Mouse (Mus musculus) liver, embryonic 13.5 days (tissue): Measurements from ENCODE around the gene Gm20683. TPM values are rescaled to one million over a fixed set of nuclear protein-coding genes. Genes with fewer than 3 reads are reported as not detected.
"Not testable (repeated sequence)": the region's sequence is repeated elsewhere in the genome, so short reads cannot be mapped to it uniquely, and the experiment has no call there.

Source experiments
- ATAC-seq: fragments of 200-750 bp; cut with Nextera tagmentation; 2 replicates; pipeline ENCODE4 v1.8.0; 2017; ENCODE audit warnings: low read depth, mild to moderate bottlenecking, moderate number of reproducible peaks, moderate library complexity
- DNase-seq: peaks from one replicate; pipeline ENCODE4 v3.0.0; 2022
- H3K27ac ChIP-seq: fragments of 300-500 bp; sonication (generic); 2 replicates; pipeline ENCODE4 v1.5.1; 2015; ENCODE audit warnings: moderate library complexity, mild to moderate bottlenecking, inconsistent platforms
- H3K27me3 ChIP-seq: fragments of 300-500 bp; sonication (generic); 2 replicates; pipeline ENCODE4 v1.6.1; 2015; ENCODE audit warnings: mild to moderate bottlenecking, inconsistent platforms
- H3K36me3 ChIP-seq: fragments of 300-500 bp; sonication (generic); 2 replicates; pipeline ENCODE4 v1.6.1; 2015; ENCODE audit warnings: mild to moderate bottlenecking, inconsistent platforms
- H3K4me1 ChIP-seq: fragments of 300-500 bp; sonication (generic); replicated peaks from 2 replicates; pipeline ENCODE4 v1.6.1; 2015; ENCODE audit warnings: inconsistent platforms
- H3K4me2 ChIP-seq: fragments of 300-500 bp; sonication (generic); 2 replicates; pipeline ENCODE4 v1.6.1; 2015; ENCODE audit warnings: inconsistent platforms, mild to moderate bottlenecking, moderate library complexity
- H3K4me3 ChIP-seq: fragments of 300-500 bp; sonication (generic); replicated peaks from 2 replicates; pipeline ENCODE4 v1.5.1; 2015; ENCODE audit warnings: mild to moderate bottlenecking, inconsistent platforms
- H3K9ac ChIP-seq: fragments of 300-500 bp; sonication (generic); 2 replicates; pipeline ENCODE4 v1.6.1; 2015; ENCODE audit warnings: mild to moderate bottlenecking, inconsistent platforms
- H3K9me3 ChIP-seq: fragments of 300-500 bp; sonication (generic); replicated peaks from 2 replicates; pipeline ENCODE4 v1.6.1; 2016; ENCODE audit warnings: inconsistent platforms
- WGBS: fragments of 180-500 bp; shearing (Covaris S2); methylation state at CpG from one replicate; pipeline ENCODE4 v1.1.7; 2015; ENCODE audit not compliant: insufficient replicate concordance; 5-methylcytosine and 5-hydroxymethylcytosine counted together
- polyA plus RNA-seq: library from polyadenylated mRNA; unstranded; fragments of >200 nt; fragmentation: Nextera tagmentation; extraction: Ambion mirVana; gene quantifications from 2 replicates; pipeline ENCODE4 v1.2.1, GENCODE M21; 2015

Gene Gm20683
- polyA plus RNA-seq, 1 experiment from 2014 or later: 0.28 TPM

GRCm38 (mm10) chr17:25823452-25823851 lies 18.1 kb downstream of the Gm20683 start, which contains the start of gene Wdr24:
Gene Wdr24 (plus strand): TSS chr17:25823627.
- Histone ChIP-seq H3K9ac (peak within 1 kb of the TSS; percentile 83), H3K36me3 (peaks cover 31% of the 10 kb centered on the region), H3K4me2 (peak within 1 kb of the TSS; percentile 93), H3K4me1 (peaks cover 48% of the 10 kb centered on the region), H3K27ac (peak within 1 kb of the TSS; percentile 81), H3K4me3 (peak within 1 kb of the TSS; percentile 79), H3K27me3 (peaks cover 41% of the 10 kb centered on the region), H3K9me3 (no peaks in the 10 kb centered on the region)
- WGBS: under 1% methylated on average over 18 of the region's 18 CpGs
- peak; percentile 62 for ATAC-seq
- peak; percentile 71 for DNase-seq

DNA sequence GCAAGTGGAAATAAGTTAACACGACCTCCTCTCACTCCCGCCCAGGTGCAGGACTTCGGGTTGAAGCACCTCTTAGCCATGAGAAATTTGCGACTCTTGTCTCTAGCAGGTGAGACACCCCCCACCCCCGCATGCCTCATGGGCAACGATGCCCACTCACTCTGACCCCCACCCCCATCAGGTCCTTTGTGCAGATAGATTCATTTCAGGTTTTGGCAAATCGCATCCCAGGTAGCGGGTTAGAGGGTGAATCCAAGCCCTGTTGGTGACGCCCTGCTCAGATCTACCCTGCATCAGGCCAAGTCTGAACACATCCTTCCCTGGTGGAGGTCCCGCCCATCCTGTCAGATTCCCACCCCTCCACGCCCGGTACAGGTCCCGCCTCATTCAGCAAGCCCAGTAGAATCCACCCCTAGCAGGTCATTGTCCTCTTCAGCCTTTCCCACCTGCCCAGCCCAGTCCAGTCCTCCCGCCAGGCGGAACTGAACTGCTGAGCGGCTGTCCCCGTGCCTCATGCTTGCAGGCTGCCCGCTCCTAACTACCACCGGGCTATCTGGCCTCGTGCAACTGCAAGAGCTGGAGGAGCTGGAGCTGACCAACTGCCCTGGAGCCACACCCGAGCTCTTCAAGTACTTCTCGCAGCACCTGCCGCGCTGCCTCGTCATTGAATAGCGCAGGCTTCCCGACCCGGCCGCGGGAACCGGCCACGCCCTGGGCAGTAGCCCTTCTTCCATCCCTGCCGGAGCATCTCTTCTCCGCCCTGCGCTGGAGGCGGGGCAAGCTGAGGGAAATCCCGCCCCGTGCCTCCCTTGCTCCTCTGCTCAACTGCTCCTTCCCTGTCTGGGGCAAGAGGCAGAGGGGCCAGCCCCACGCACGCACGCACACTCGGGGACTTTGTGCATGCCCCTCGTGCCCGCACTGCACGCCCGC lies 22.4 kb downstream of the Gm20683 start:
- ATAC-seq: peak; percentile 66
- Histone ChIP-seq H3K36me3 (no peaks in the 10 kb centered on the region), H3K4me1 (peaks cover 19% of the 10 kb centered on the region), H3K27me3 (peaks cover 84% of the 10 kb centered on the region), H3K4me2 (peak overlapping the region; percentile 38), H3K9ac (peak overlapping the region; percentile 22; the same call in 1 of the 2 replicates), H3K4me3 (peak overlapping the region; percentile 28), H3K27ac (no peak overlapping the region), H3K9me3 (no peaks in the 10 kb centered on the region)
- no peak for DNase-seq
- 7% methylated on average over 46 of the region's 46 CpGs for WGBS

DNA sequence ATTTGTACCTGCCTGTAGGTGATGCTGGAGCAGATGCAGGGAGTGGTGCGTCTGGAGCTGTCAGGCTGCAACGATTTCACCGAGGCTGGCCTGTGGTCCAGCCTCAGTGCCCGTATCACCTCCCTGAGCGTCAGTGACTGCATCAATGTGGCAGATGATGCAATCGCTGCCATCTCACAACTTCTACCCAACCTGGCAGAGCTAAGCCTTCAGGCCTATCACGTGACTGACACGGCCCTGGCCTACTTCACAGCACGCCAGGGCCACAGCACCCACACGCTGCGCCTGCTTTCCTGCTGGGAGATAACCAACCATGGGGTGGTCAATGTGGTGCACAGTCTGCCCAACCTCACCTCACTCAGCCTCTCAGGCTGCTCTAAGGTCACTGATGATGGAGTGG lies 23.9 kb downstream of the Gm20683 start:
- 70% methylated on average over 11 of the region's 11 CpGs for WGBS
- no peak overlapping the region for H3K9ac ChIP-seq
- H3K4me1 ChIP-seq: peaks cover 11% of the 10 kb centered on the region
- H3K9me3 ChIP-seq: no peaks in the 10 kb centered on the region
- no peak overlapping the region for H3K27ac ChIP-seq
- DNase-seq (no peak), ATAC-seq (no peak)
- H3K27me3 ChIP-seq: peaks cover 96% of the 10 kb centered on the region
- no peak overlapping the region for H3K4me3 ChIP-seq
- H3K36me3 ChIP-seq: no peaks in the 10 kb centered on the region
- no peak overlapping the region for H3K4me2 ChIP-seq

DNA sequence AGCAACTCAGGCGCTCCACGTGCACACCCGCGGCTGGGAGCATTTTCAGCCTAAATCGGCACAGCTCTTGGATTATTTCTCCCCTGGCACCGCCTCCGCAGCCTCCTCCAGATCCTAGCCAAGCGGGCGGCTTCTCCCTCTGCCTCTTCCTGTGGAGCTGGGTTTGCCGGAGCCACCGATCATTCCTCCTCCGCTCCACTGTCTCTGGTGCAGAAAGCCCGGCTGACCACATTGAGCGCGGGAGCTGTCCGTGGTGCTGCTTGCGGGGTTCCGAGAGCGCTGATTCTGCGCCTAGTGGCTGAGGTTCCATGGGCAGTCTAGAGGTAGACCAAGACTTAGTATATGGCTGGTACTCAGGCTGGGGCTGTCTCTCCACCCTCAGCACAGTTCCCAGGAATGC lies 28.1 kb downstream of the Gm20683 start:
- peak; percentile 35; the same call in 1 of the 2 replicates for ATAC-seq
- Histone ChIP-seq H3K4me1 (peaks cover 13% of the 10 kb centered on the region), H3K9ac (no peak overlapping the region), H3K4me2 (no peak overlapping the region), H3K4me3 (no peak overlapping the region), H3K27ac (no peak overlapping the region), H3K27me3 (peaks cover 98% of the 10 kb centered on the region), H3K9me3 (no peaks in the 10 kb centered on the region), H3K36me3 (no peaks in the 10 kb centered on the region)
- peak; percentile 63 for DNase-seq
- 3% methylated on average over 20 of the region's 20 CpGs for WGBS

- peaks cover 13% of the 10 kb centered on the region for H3K4me1 ChIP-seq
- no peak for ATAC-seq
- DNase-seq: no peak
- H3K36me3 ChIP-seq: no peaks in the 10 kb centered on the region
- H3K27ac ChIP-seq: no peak overlapping the region
- 52% methylated on average over 4 of the region's 4 CpGs for WGBS
- peaks cover 92% of the 10 kb centered on the region for H3K27me3 ChIP-seq
- no peaks in the 10 kb centered on the region for H3K9me3 ChIP-seq
- H3K4me2 ChIP-seq: no peak overlapping the region
- no peak overlapping the region for H3K4me3 ChIP-seq
- no peak overlapping the region for H3K9ac ChIP-seq
Measured at GRCm38 (mm10) chr17:25810890-25811289, 30.7 kb downstream of the Gm20683 start.

GRCm38 (mm10) chr17:25809606-25810340 lies 31.8 kb downstream of the Gm20683 start:
- peak overlapping the region; percentile 55 for H3K4me3 ChIP-seq
- WGBS: 13% methylated on average over 25 of the region's 25 CpGs
- peaks cover 83% of the 10 kb centered on the region for H3K27me3 ChIP-seq
- H3K9me3 ChIP-seq: no peaks in the 10 kb centered on the region
- DNase-seq: no peak
- H3K36me3 ChIP-seq: no peaks in the 10 kb centered on the region
- no peak overlapping the region for H3K27ac ChIP-seq
- peak overlapping the region; percentile 15; the same call in 1 of the 2 replicates for H3K9ac ChIP-seq
- peak overlapping the region; percentile 73 for H3K4me2 ChIP-seq
- no peak for ATAC-seq
- peaks cover 13% of the 10 kb centered on the region for H3K4me1 ChIP-seq

GRCm38 (mm10) chr17:25808789-25809605 lies 32.6 kb downstream of the Gm20683 start, which contains the start of gene Fbxl16:
Gene Fbxl16 (plus strand): TSS chr17:25809085.
- no peak for DNase-seq
- H3K27ac ChIP-seq: no peak within 1 kb of the TSS
- peak within 1 kb of the TSS; percentile 73 for H3K4me2 ChIP-seq
- H3K36me3 ChIP-seq: no peaks in the 10 kb centered on the region
- under 1% methylated on average over 96 of the region's 100 CpGs for WGBS
- peak; percentile 53; the same call in 1 of the 2 replicates for ATAC-seq
- H3K27me3 ChIP-seq: peaks cover 82% of the 10 kb centered on the region
- H3K9me3 ChIP-seq: no peaks in the 10 kb centered on the region
- H3K9ac ChIP-seq: peak within 1 kb of the TSS; percentile 36
- H3K4me3 ChIP-seq: peak within 1 kb of the TSS; percentile 55
- H3K4me1 ChIP-seq: peaks cover 13% of the 10 kb centered on the region

DNA sequence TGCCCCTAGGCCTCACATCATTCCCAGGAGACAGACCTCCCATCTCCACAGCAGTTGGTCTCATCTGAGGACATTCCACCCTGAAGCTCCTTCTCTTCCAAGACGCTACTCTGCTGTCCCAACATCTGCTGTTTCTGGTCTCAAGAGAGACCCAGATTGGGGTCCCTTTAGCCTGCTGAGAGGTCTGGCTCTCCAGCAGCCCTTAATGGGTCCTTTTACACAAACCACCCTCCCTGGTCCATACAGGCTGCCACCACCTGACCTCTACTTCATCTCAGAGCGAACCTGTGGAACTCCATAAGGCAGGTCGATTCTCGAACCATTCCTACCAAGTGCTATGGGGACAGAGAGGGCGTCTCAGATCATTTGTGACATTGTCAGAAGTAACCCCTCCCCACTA lies 33.5 kb downstream of the Gm20683 start:
- WGBS: 39% methylated on average over 5 of the region's 5 CpGs
- ATAC-seq (no peak), DNase-seq (no peak)
- Histone ChIP-seq H3K27ac (no peak overlapping the region), H3K4me3 (no peak overlapping the region), H3K4me2 (peak overlapping the region; percentile 73; the same call in 1 of the 2 replicates), H3K4me1 (peaks cover 13% of the 10 kb centered on the region), H3K9me3 (no peaks in the 10 kb centered on the region), H3K9ac (no peak overlapping the region), H3K27me3 (peaks cover 82% of the 10 kb centered on the region), H3K36me3 (no peaks in the 10 kb centered on the region)

DNA sequence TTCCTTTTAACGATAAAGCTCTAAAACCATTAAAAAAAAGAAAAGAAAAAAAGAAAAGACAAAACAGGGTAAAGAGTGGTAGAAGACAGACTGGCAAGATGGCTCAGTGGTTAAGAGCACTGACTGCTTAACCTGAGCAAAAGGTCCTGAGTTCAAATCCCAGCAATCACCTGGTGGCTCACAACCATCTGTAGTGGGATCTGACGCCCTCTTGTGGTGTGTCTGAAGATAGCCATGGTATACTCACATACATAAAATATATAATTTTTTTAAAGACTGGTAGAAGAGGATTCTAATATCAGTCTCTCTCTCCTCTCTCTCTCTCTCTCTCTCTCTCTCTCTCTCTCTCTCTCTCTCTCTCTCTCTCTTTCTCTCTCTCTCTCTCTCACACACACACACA lies 34.1 kb downstream of the Gm20683 start:
- Histone ChIP-seq H3K4me1 (peaks cover 13% of the 10 kb centered on the region), H3K27me3 (peaks cover 82% of the 10 kb centered on the region)
- not testable (repeated sequence) for H3K27ac ChIP-seq, H3K4me2 ChIP-seq, H3K9ac ChIP-seq, H3K4me3 ChIP-seq, ATAC-seq, DNase-seq, H3K36me3 ChIP-seq, H3K9me3 ChIP-seq
- 42% methylated on average over 2 of the region's 2 CpGs for WGBS

DNA sequence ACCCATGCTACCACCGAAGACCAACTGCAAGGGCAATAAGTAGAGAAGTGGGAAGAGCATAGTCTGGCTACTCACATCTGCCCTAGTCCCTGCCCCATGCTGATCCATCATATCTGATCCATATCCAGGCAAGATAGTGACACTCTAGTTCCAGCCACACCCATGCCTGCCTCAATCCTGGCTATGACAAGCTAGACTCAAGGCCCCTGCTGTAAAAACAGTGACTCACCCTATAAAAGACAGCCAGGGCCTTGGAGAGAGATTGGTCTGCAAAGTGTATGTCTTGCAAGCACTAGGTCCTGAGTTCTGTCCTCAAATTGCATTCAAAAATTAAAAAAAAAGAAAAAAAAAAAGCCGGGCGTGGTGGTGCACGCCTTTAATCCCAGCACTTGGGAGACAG lies 35.1 kb downstream of the Gm20683 start:
- ATAC-seq: no peak
- no peaks in the 10 kb centered on the region for H3K36me3 ChIP-seq
- peaks cover 80% of the 10 kb centered on the region for H3K27me3 ChIP-seq

More for the DNA sequence above, 35.1 kb downstream of the Gm20683 start:
- WGBS: 75% methylated on average over 4 of the region's 4 CpGs
- no peak overlapping the region for H3K27ac ChIP-seq
- H3K4me1 ChIP-seq: peaks cover 13% of the 10 kb centered on the region
- no peak overlapping the region for H3K4me2 ChIP-seq
- H3K4me3 ChIP-seq: no peak overlapping the region
- H3K9me3 ChIP-seq: no peaks in the 10 kb centered on the region
- H3K9ac ChIP-seq: no peak overlapping the region
- no peak for DNase-seq
